Mouse (Mus musculus) hindbrain, embryonic 15.5 days (tissue): ENCODE measurements around the gene Gps1. TPM values are rescaled to one million over a fixed set of nuclear protein-coding genes. Genes with fewer than 3 reads are reported as not detected.
A peak's percentile ranks its signal among the peaks of the same experiment; 100 is the strongest.
"Not testable (repeated sequence)": the region's sequence is repeated elsewhere in the genome, so short reads cannot be mapped to it uniquely, and the experiment has no call there.

Experiments
- ATAC-seq: fragments of 200-750 bp; cut with Nextera tagmentation; 2 replicates; pipeline ENCODE4 v1.8.0; 2017; ENCODE audit warnings: low read depth, moderate number of reproducible peaks, moderate TSS enrichment; ENCODE audit not compliant: low FRiP score
- H3K27ac ChIP-seq: fragments of 300-500 bp; sonication (generic); replicated peaks from 2 replicates; pipeline ENCODE4 v1.5.1; 2015; ENCODE audit warnings: mild to moderate bottlenecking, inconsistent platforms
- H3K27me3 ChIP-seq: fragments of 300-500 bp; sonication (generic); 2 replicates; pipeline ENCODE4 v1.6.1; 2015; ENCODE audit warnings: control low read depth, inconsistent platforms
- H3K36me3 ChIP-seq: fragments of 300-500 bp; sonication (generic); 2 replicates; pipeline ENCODE4 v1.6.1; 2015; ENCODE audit warnings: control low read depth, inconsistent platforms
- H3K4me1 ChIP-seq: fragments of 300-500 bp; sonication (generic); replicated peaks from 2 replicates; pipeline ENCODE4 v1.6.1; 2015; ENCODE audit warnings: control low read depth, inconsistent platforms
- H3K4me2 ChIP-seq: fragments of 300-500 bp; sonication (generic); 2 replicates; pipeline ENCODE4 v1.6.1; 2015; ENCODE audit warnings: moderate library complexity, mild to moderate bottlenecking, inconsistent platforms
- H3K4me3 ChIP-seq: fragments of 300-500 bp; sonication (generic); 2 replicates; pipeline ENCODE4 v1.5.1; 2015; ENCODE audit warnings: mild to moderate bottlenecking, inconsistent platforms
- H3K9ac ChIP-seq: fragments of 300-500 bp; sonication (generic); 2 replicates; pipeline ENCODE4 v1.6.1; 2015; ENCODE audit warnings: inconsistent platforms
- H3K9me3 ChIP-seq: fragments of 300-500 bp; sonication (generic); 2 replicates; pipeline ENCODE4 v1.6.1; 2016; ENCODE audit warnings: control low read depth, inconsistent platforms
- WGBS: fragments of 180-500 bp; shearing (Covaris S2); methylation state at CpG from one replicate; pipeline ENCODE4 v1.1.7; 2015; 5-methylcytosine and 5-hydroxymethylcytosine counted together
- polyA plus RNA-seq: library from polyadenylated mRNA; unstranded; fragments of >200 nt; fragmentation: Nextera tagmentation; extraction: Ambion mirVana; gene quantifications from 2 replicates; pipeline ENCODE4 v1.2.1, GENCODE M21; 2015

Gps1 gene
- polyA plus RNA-seq, result 275 and 300 TPM in 2 replicates

DNA sequence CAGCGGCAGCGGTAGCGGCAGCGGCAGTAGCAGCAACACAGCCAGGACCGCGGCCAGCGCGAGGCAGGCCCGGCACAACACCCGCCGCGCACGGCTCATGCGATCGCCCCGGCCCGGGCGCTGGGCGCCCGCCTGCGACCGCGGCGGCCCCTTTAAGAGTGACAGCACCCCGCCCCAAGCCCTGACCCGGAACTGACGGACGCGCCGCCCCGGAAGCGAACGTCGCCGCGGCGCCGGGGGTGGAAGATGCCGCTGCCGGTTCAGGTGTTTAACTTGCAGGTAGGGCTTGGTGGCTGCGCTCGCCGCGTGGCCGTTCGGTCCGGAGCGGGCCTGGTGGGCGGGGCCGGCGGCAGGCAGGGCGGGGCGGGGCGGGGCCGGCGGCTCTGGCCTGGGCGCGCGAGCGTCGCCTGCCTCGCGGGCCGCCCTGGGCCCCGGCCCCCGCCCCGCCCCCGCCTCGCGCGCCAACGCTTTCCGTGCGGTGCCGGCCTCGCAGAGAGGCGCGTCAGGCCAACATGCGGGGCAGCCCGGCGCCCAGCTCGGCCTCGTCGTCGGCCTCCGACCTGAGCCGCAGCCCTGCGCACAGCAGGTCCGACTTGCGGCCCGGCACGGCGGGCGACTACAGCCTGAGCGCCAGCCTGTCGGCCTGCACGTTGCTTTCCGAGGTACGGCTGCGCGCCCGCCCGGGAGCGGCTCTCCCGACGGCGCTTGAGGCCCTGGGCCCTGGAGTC lies at the start of gene Gps1, which contains the start of gene Rfng:
Gene Gps1 (plus strand): TSS at position 209 of the 728 bp plus-strand sequence.
Gene Rfng (minus strand): TSS at position 144 of the 728 bp plus-strand sequence.
- 0% methylated on average over 103 of the region's 107 CpGs for WGBS
- no peaks in the 10 kb centered on the region for H3K27me3 ChIP-seq
- H3K4me2 ChIP-seq, result peak within 1 kb of the TSS; percentile 87
- peaks cover 31% of the 10 kb centered on the region for H3K4me1 ChIP-seq
- no peaks in the 10 kb centered on the region for H3K9me3 ChIP-seq
- H3K9ac ChIP-seq, result peak within 1 kb of the TSS; percentile 99
- H3K4me3 ChIP-seq, result peak within 1 kb of the TSS; percentile 98
- peak within 1 kb of the TSS; percentile 89 for H3K27ac ChIP-seq
- peaks cover 39% of the 10 kb centered on the region for H3K36me3 ChIP-seq
- ATAC-seq, result peak; percentile 88

DNA sequence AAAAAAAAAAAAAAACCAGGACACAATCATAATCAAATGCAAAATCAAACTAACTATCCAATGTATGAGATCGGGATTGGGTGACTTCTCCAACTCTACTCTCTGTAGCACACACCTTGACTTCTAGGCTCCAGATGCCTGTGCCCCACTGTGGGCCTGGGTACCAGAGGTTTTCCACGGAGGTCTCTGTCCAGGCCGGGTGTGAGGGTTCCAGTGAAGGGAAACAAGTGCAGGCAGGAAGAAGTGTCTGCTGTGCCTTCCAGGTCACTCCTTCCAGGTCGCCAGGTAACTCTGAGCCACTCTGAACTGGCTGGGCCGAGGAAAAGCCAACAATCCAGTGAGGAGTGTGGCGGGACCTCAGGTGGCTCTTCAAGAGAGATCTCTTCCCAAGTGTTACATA lies 47.6 kb upstream of the Gps1 start:
- 81% methylated on average over 6 of the region's 6 CpGs for WGBS
- H3K27ac ChIP-seq, result no peak overlapping the region
- H3K4me3 ChIP-seq, result no peak overlapping the region
- no peak overlapping the region for H3K4me2 ChIP-seq
- ATAC-seq, result no peak
- no peak overlapping the region for H3K9ac ChIP-seq
- H3K36me3 ChIP-seq, result no peaks in the 10 kb centered on the region
- no peaks in the 10 kb centered on the region for H3K9me3 ChIP-seq
- H3K4me1 ChIP-seq, result no peaks in the 10 kb centered on the region
- no peaks in the 10 kb centered on the region for H3K27me3 ChIP-seq

DNA sequence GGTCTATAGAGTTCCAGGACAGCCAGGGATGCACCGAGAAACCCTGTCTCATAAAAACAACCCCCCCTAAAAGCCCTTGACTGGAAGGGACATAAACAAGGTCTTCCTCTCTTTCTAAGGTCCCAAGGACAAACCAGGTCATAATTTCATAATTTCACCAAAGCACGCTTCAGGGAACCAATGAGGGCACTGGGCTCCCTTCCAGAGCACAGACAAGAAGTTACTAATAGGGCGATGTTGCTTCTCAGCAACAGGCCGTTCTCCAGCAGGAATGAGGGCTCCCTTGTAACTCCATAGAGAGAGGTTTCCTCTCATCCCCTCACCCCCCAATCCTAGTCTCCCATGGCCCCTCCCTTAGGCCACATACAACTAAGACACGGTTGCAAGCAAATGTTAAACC lies 43.1 kb upstream of the Gps1 start:
- 93% methylated on average over 5 of the region's 5 CpGs for WGBS
- H3K27me3 ChIP-seq, result no peaks in the 10 kb centered on the region
- ATAC-seq, result no peak
- no peaks in the 10 kb centered on the region for H3K36me3 ChIP-seq
- H3K4me3 ChIP-seq, result no peak overlapping the region
- no peaks in the 10 kb centered on the region for H3K9me3 ChIP-seq
- no peak overlapping the region for H3K9ac ChIP-seq
- no peaks in the 10 kb centered on the region for H3K4me1 ChIP-seq
- no peak overlapping the region for H3K27ac ChIP-seq
- no peak overlapping the region for H3K4me2 ChIP-seq

DNA sequence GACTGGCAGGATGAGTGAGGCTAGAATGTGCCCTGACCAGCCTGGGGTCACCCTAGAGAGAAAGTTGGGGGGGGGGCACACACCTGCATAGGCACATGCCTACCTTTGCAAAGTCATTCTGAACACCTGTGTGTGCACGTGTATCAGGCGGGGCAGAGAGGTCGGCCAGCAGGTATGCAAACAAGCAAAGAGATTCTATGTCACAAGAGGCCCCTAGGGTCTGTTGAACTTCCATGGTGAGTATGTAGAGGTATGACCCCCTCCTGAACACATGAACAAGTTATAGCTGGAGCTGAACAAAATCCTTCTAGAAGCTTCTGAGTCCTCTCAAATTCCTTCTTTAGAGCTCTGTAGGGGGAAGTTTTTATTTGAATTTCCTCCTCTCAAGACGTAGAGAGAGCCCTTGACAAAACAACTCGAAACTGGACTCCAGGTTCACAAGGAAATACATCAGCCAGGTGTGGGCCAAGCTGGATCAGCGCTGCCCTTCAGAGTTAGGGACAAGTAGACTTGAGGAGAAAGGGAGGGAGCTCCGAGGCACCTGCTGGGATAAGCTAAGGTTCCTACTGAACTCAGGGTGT lies 39.9 kb upstream of the Gps1 start:
- Histone ChIP-seq H3K36me3 (no peaks in the 10 kb centered on the region), H3K4me2 (no peak overlapping the region), H3K9ac (no peak overlapping the region), H3K27me3 (no peaks in the 10 kb centered on the region), H3K4me1 (no peaks in the 10 kb centered on the region), H3K9me3 (no peaks in the 10 kb centered on the region), H3K27ac (no peak overlapping the region), H3K4me3 (no peak overlapping the region)
- WGBS, result 79% methylated on average over 7 of the region's 7 CpGs
- no peak for ATAC-seq

DNA sequence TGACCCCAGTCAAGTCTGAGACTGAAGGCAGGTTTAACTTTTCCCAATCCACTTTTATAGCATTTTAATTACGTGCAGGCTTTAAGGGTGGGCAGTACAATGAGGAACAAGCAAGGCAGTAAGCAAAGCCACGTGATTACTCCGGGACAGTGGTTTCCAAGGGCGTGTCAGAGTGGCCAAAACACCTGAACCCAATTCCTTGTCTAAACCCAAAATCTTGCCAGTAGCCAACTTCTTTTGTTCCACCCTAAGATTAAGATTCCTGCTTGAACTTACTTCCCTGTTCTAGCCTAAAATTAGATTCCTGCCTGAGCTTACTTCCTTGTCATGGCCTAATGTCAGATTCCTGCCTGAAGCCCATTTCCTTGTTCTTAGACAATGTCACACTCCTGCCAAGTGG lies 36.1 kb upstream of the Gps1 start:
- no peaks in the 10 kb centered on the region for H3K27me3 ChIP-seq
- WGBS, result 81% methylated on average over 4 of the region's 4 CpGs
- H3K4me3 ChIP-seq, result no peak overlapping the region
- ATAC-seq, result no peak
- H3K36me3 ChIP-seq, result no peaks in the 10 kb centered on the region
- H3K27ac ChIP-seq, result no peak overlapping the region
- no peaks in the 10 kb centered on the region for H3K4me1 ChIP-seq
- no peak overlapping the region for H3K9ac ChIP-seq
- no peak overlapping the region for H3K4me2 ChIP-seq
- H3K9me3 ChIP-seq, result no peaks in the 10 kb centered on the region

DNA sequence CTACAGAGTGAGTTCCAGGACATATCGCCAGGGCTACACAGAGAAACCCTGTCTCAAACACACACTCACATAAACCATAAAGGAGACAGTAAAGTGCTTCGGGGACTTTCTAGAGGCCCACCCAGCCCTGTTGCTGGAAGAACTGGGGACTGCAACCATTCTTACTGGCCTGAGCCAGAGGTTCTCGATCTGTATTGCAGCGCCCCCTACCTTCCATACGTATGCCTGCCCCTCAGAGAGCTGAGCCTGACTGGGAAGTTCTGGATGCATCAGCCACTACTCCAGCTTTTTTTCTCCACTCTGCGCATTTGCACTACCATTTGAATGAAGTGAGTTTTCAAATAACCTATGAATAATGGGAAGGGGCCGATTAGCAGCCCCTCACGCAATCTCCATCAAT lies 34.6 kb upstream of the Gps1 start:
- H3K36me3 ChIP-seq, result no peaks in the 10 kb centered on the region
- H3K27me3 ChIP-seq, result no peaks in the 10 kb centered on the region
- H3K4me3 ChIP-seq, result no peak overlapping the region
- no peaks in the 10 kb centered on the region for H3K9me3 ChIP-seq
- no peak overlapping the region for H3K4me2 ChIP-seq
- ATAC-seq, result no peak
- H3K27ac ChIP-seq, result no peak overlapping the region
- WGBS, result 61% methylated on average over 8 of the region's 8 CpGs
- H3K9ac ChIP-seq, result no peak overlapping the region
- no peaks in the 10 kb centered on the region for H3K4me1 ChIP-seq

DNA sequence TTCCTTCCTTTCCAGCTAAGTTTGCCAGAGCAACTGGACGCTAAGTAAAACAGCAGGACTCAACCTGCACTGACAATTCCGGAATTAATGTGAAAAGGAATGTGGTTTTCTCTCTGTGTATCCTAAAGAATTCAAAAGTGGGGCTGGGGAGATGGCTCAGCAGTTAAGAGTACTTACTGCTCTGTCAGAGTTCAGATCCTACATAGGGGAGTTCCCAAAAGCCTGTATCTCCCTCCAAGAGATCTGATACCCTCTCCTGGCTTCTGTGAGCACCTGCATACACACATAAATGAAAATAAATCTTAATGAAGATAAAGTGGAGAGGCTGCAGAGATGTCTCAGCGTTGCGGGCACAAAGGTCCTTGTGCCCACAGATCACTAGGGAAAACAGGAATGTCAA lies 32.5 kb upstream of the Gps1 start:
- no peaks in the 10 kb centered on the region for H3K27me3 ChIP-seq
- H3K27ac ChIP-seq, result no peak overlapping the region
- no peaks in the 10 kb centered on the region for H3K36me3 ChIP-seq
- no peak overlapping the region for H3K9ac ChIP-seq
- no peaks in the 10 kb centered on the region for H3K4me1 ChIP-seq
- no peak overlapping the region for H3K4me3 ChIP-seq
- WGBS, result 70% methylated on average over 4 of the region's 4 CpGs
- no peak overlapping the region for H3K4me2 ChIP-seq
- no peaks in the 10 kb centered on the region for H3K9me3 ChIP-seq
- no peak for ATAC-seq

DNA sequence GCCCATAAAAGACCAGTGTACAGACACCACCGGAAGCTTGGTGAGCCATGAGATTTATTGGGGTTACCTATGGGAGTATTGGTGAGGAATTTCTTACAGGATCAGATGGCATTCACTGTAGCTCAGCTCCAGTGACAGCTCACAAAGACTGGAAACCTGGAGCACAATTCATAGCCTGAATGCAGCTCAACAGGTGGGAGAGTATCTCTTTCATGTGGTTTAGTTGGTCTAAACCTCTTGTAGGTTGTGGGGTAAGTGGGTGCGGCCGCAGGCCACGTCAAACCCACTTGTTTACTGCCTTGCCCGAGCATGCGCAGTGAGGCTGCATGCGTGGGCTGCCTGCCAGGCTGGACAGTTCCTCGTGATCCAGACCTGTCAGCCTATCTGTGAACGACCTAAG lies 23.8 kb upstream of the Gps1 start:
- ATAC-seq, result no peak
- no peaks in the 10 kb centered on the region for H3K36me3 ChIP-seq
- H3K9ac ChIP-seq, result no peak overlapping the region
- no peak overlapping the region for H3K27ac ChIP-seq
- peaks cover 6% of the 10 kb centered on the region; the same call in 1 of the 2 replicates for H3K9me3 ChIP-seq
- no peak overlapping the region for H3K4me3 ChIP-seq
- no peaks in the 10 kb centered on the region for H3K4me1 ChIP-seq
- no peak overlapping the region for H3K4me2 ChIP-seq
- 95% methylated on average over 9 of the region's 9 CpGs for WGBS
- peaks cover 4% of the 10 kb centered on the region; the same call in 1 of the 2 replicates for H3K27me3 ChIP-seq

DNA sequence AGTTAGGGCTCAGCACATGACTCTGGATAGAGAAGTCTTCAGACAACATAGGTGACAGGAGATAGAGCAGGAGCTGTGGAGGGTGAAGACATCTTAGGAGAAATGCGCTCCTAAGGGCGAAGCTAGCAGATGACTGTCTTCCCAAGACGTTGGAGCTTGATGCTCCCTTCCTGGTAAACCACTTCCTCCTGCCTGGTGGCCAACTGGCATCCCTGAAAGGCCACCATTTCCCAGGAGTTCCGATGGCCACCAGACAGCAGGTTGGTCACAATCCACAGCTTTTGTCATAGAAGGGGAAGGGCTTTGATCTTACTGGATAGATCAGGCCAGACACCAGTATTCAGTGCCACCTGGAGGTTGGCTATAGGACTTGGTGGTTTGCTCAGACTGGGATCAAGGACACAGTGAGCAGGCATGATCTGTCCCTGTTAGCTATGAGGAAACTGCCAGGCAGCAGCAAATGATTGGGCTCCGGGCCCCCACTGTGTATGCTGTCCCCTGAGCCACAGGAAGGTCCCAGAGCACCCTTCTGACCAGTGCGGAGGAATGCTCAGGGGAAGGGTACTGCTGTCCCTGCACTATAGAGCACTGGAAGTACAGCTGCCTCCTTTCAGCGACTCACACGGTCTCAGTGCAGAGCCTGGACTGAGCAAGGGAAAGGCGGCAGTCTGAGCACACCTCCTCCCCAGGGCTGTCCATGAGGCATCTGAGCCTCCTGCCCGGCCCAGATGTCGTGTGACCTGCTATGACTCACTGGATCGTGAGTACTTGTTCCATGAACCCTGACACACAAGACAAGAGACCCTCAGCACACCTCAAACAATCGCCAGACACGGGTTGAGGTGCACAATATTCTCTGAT lies 22.0 kb upstream of the Gps1 start:
- WGBS, result 74% methylated on average over 14 of the region's 14 CpGs
- no peak for ATAC-seq
- Histone ChIP-seq H3K27ac (no peak overlapping the region), H3K9me3 (peaks cover 6% of the 10 kb centered on the region; the same call in 1 of the 2 replicates), H3K27me3 (peaks cover 4% of the 10 kb centered on the region; the same call in 1 of the 2 replicates), H3K36me3 (no peaks in the 10 kb centered on the region), H3K4me3 (no peak overlapping the region), H3K4me2 (no peak overlapping the region), H3K9ac (no peak overlapping the region), H3K4me1 (no peaks in the 10 kb centered on the region)

DNA sequence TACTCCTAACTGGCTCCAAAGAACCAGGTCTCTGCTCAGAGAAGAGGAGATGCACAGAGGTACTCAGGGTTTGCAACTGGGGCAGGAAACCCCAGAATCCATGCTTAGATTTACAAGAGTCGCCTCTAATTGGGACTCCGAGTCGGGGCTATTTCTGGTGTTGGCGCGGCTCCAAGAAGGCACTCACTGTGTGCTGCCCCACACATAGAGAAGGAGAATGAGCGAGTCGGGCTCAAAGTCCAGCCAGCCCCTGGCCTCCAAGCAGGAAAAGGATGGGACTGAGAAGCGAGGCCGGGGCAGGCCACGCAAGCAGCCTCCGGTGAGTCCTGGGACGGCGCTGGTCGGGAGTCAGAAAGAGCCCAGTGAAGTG lies 21.4 kb upstream of the Gps1 start, which contains the start of gene Hmga1b:
Gene Hmga1b (plus strand): TSS at position 123 of the 370 bp plus-strand sequence.
- H3K36me3 ChIP-seq, H3K27ac ChIP-seq, H3K4me1 ChIP-seq, H3K9ac ChIP-seq, ATAC-seq, H3K27me3 ChIP-seq, H3K9me3 ChIP-seq, H3K4me3 ChIP-seq: not testable (repeated sequence)
- peak within 1 kb of the TSS; percentile 19; the same call in 1 of the 2 replicates for H3K4me2 ChIP-seq
- WGBS, result 25% methylated on average over 14 of the region's 14 CpGs

DNA sequence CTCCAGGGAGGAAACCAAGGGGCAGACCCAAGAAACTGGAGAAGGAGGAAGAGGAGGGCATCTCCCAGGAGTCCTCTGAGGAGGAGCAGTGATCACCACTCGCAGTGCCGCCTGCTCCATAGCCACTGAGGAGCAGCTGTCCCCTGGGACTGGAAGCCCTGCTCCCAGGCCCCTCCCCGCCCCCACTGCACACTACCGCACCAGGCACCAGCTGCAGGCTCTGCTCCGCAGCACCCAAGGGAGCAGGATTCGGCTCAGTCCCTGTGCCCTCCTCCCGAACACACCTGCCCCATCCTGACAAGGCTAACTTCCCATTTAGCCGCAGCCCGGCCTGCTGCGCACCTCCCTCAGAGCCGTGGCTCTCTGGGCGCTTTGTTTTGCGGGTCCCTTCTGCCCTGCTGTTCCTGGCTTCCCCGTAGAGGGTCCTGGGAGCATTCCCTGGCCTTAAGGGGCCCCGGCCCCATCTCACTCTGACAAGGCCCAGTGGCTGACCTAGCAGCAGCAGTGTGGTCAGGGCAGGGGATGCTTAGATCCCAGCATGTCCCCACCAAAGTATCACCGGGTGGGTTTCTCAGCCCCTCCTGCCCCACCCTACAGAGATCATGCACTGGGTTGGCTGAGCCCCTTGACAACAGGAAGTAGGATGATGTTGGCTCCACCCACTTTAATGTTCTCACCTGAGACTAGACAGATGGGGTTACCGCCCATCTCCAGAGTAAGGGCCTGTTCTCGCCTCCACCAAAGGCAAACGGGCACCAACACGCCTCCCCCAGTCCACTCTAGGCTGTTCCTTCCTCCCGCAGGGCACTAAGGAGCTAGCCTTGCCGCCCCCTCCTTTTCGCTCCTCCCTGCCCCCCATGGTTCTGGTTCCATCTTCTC lies 20.7 kb upstream of the Gps1 start:
- not testable (repeated sequence) for H3K9ac ChIP-seq, H3K27me3 ChIP-seq, H3K36me3 ChIP-seq, H3K27ac ChIP-seq, H3K4me1 ChIP-seq, H3K9me3 ChIP-seq, H3K4me3 ChIP-seq
- 28% methylated on average over 4 of the region's 23 CpGs for WGBS
- H3K4me2 ChIP-seq, result peak overlapping the region; percentile 19; the same call in 1 of the 2 replicates
- ATAC-seq, result peak; percentile 48; the same call in 1 of the 2 replicates
